Mouse (Mus musculus): ENCODE data around the gene B3gnt8. TPM values are rescaled to one million over a fixed set of nuclear protein-coding genes. Genes with fewer than 3 reads are reported as not detected.
"Not testable (repeated sequence)": the region's sequence is repeated elsewhere in the genome, so short reads cannot be mapped to it uniquely, and the experiment has no call there.

Gene B3gnt8
- polyA plus RNA-seq (2012; ENCODE audit: insufficient read depth, low replicate concordance): 12.5 TPM in 1 of 2 replicates, not detected in the other

- peaks cover 15% of the 10 kb centered on the region for H3K27me3 ChIP-seq (replicated peaks)
- H3K36me3 ChIP-seq (replicated peaks; ENCODE audit: low read length): peaks cover 81% of the 10 kb centered on the region
- H3K9me3 ChIP-seq: no peaks in the 10 kb centered on the region
- peak within 1 kb of the TSS; percentile 91 for H3K4me3 ChIP-seq (replicated peaks)
- TF ChIP-seq FLI1 (IDR thresholded peaks at IDR 0.05; ENCODE audit: low read length) (no peak), GATA1 (IDR thresholded peaks at IDR 0.05; ENCODE audit: borderline replicate concordance, low read length) (no peak)
- peaks cover 80% of the 10 kb centered on the region for H3K4me1 ChIP-seq
Observed at GRCm38 (mm10) chr7:25626509-25627430, at the start of gene B3gnt8. Gene B3gnt8 (plus strand): TSS chr7:25626654.

- peak overlapping the region; percentile 53 for H3K4me3 ChIP-seq (replicated peaks)
- H3K4me1 ChIP-seq: peaks cover 15% of the 10 kb centered on the region
- H3K9me3 ChIP-seq: peaks cover 26% of the 10 kb centered on the region
- not testable (repeated sequence) for H3K36me3 ChIP-seq (replicated peaks; ENCODE audit: low read length)
- H3K27me3 ChIP-seq (replicated peaks): peaks cover 14% of the 10 kb centered on the region
Observed at GRCm38 (mm10) chr7:25576793-25577437, 49.5 kb upstream of the B3gnt8 start.

GRCm38 (mm10) chr7:25579441-25579840, 47.0 kb upstream of the B3gnt8 start:
- H3K9me3 ChIP-seq: peaks cover 33% of the 10 kb centered on the region
- H3K4me1 ChIP-seq: peaks cover 15% of the 10 kb centered on the region
- no peak for TF ChIP-seq FLI1 (IDR thresholded peaks at IDR 0.05; ENCODE audit: low read length)
- no peak for TF ChIP-seq GATA1 (IDR thresholded peaks at IDR 0.05; ENCODE audit: borderline replicate concordance, low read length)
- H3K36me3 ChIP-seq (replicated peaks; ENCODE audit: low read length): no peaks in the 10 kb centered on the region
- peaks cover 24% of the 10 kb centered on the region for H3K27me3 ChIP-seq (replicated peaks)
- H3K4me3 ChIP-seq (replicated peaks): no peak overlapping the region

- Histone ChIP-seq H3K9me3 (peaks cover 33% of the 10 kb centered on the region), H3K36me3 (replicated peaks; ENCODE audit: low read length) (no peaks in the 10 kb centered on the region), H3K27me3 (replicated peaks) (peaks cover 25% of the 10 kb centered on the region), H3K4me3 (replicated peaks) (no peak overlapping the region), H3K4me1 (no peaks in the 10 kb centered on the region)
- no peak for TF ChIP-seq GATA1 (IDR thresholded peaks at IDR 0.05; ENCODE audit: borderline replicate concordance, low read length)
- no peak for TF ChIP-seq FLI1 (IDR thresholded peaks at IDR 0.05; ENCODE audit: low read length)
Observed at GRCm38 (mm10) chr7:25582301-25582810, 44.1 kb upstream of the B3gnt8 start.

GRCm38 (mm10) chr7:25584651-25585050, 41.8 kb upstream of the B3gnt8 start:
- H3K4me3 ChIP-seq (replicated peaks): no peak overlapping the region
- H3K27me3 ChIP-seq (replicated peaks): peaks cover 25% of the 10 kb centered on the region
- TF ChIP-seq FLI1 (IDR thresholded peaks at IDR 0.05; ENCODE audit: low read length) (no peak), GATA1 (IDR thresholded peaks at IDR 0.05; ENCODE audit: borderline replicate concordance, low read length) (no peak)
- no peaks in the 10 kb centered on the region for H3K4me1 ChIP-seq
- H3K36me3 ChIP-seq (replicated peaks; ENCODE audit: low read length): no peaks in the 10 kb centered on the region
- H3K9me3 ChIP-seq: peaks cover 17% of the 10 kb centered on the region

GRCm38 (mm10) chr7:25585351-25586204, 40.9 kb upstream of the B3gnt8 start:
- Histone ChIP-seq H3K4me3 (replicated peaks) (no peak overlapping the region), H3K9me3 (peaks cover 17% of the 10 kb centered on the region), H3K4me1 (no peaks in the 10 kb centered on the region), H3K36me3 (replicated peaks; ENCODE audit: low read length) (no peaks in the 10 kb centered on the region), H3K27me3 (replicated peaks) (peaks cover 25% of the 10 kb centered on the region)
- TF ChIP-seq GATA1 (IDR thresholded peaks at IDR 0.05; ENCODE audit: borderline replicate concordance, low read length): no peak
- TF ChIP-seq FLI1 (IDR thresholded peaks at IDR 0.05; ENCODE audit: low read length): no peak

GRCm38 (mm10) chr7:25591226-25591625, 35.2 kb upstream of the B3gnt8 start:
- peaks cover 8% of the 10 kb centered on the region for H3K27me3 ChIP-seq (replicated peaks)
- peaks cover 29% of the 10 kb centered on the region for H3K4me1 ChIP-seq
- TF ChIP-seq FLI1 (IDR thresholded peaks at IDR 0.05; ENCODE audit: low read length): no peak
- no peak for TF ChIP-seq GATA1 (IDR thresholded peaks at IDR 0.05; ENCODE audit: borderline replicate concordance, low read length)
- H3K9me3 ChIP-seq: no peaks in the 10 kb centered on the region
- no peak overlapping the region for H3K4me3 ChIP-seq (replicated peaks)
- no peaks in the 10 kb centered on the region for H3K36me3 ChIP-seq (replicated peaks; ENCODE audit: low read length)

GRCm38 (mm10) chr7:25593859-25594258, 32.6 kb upstream of the B3gnt8 start:
- H3K4me1 ChIP-seq: peaks cover 29% of the 10 kb centered on the region
- no peaks in the 10 kb centered on the region for H3K9me3 ChIP-seq
- no peak overlapping the region for H3K4me3 ChIP-seq (replicated peaks)
- TF ChIP-seq GATA1 (IDR thresholded peaks at IDR 0.05; ENCODE audit: borderline replicate concordance, low read length) (no peak), FLI1 (IDR thresholded peaks at IDR 0.05; ENCODE audit: low read length) (no peak)
- H3K27me3 ChIP-seq (replicated peaks): peaks cover 16% of the 10 kb centered on the region
- no peaks in the 10 kb centered on the region for H3K36me3 ChIP-seq (replicated peaks; ENCODE audit: low read length)

GRCm38 (mm10) chr7:25599663-25600062, 26.8 kb upstream of the B3gnt8 start:
- H3K4me3 ChIP-seq (replicated peaks): peak overlapping the region; percentile 47
- no peaks in the 10 kb centered on the region for H3K36me3 ChIP-seq (replicated peaks; ENCODE audit: low read length)
- H3K4me1 ChIP-seq: peaks cover 17% of the 10 kb centered on the region
- peaks cover 8% of the 10 kb centered on the region for H3K27me3 ChIP-seq (replicated peaks)
- H3K9me3 ChIP-seq: no peaks in the 10 kb centered on the region
- TF ChIP-seq GATA1 (IDR thresholded peaks at IDR 0.05; ENCODE audit: borderline replicate concordance, low read length) (no peak), FLI1 (IDR thresholded peaks at IDR 0.05; ENCODE audit: low read length) (no peak)
